Mouse (Mus musculus) brain, embryonic 14.5 days (tissue): ENCODE measurements around the gene Trim71. TPM values are rescaled to one million over a fixed set of nuclear protein-coding genes. Genes with fewer than 3 reads are reported as not detected.
A peak's percentile ranks its signal among the peaks of the same experiment; 100 is the strongest.
"Not testable (repeated sequence)": the region's sequence is repeated elsewhere in the genome, so short reads cannot be mapped to it uniquely, and the experiment has no call there.

ENCODE experiments used
- DNase-seq: peaks from one replicate; pipeline ENCODE4 v3.0.0-alpha.2; 2011; ENCODE audit warnings: low read depth
- CTCF ChIP-seq: fragments of 200-500 bp; IDR thresholded peaks from 2 replicates; pipeline ENCODE4 v1.5.1; 2012; ENCODE audit warnings: inconsistent platforms, mild to moderate bottlenecking, moderate library complexity, borderline replicate concordance; ENCODE audit not compliant: insufficient read depth, insufficient read length; ENCODE audit errors: extremely low read depth
- POLR2A ChIP-seq: fragments of 200-500 bp; IDR thresholded peaks from 2 replicates; pipeline ENCODE4 v1.6.1; 2012; ENCODE audit warnings: mild to moderate bottlenecking, inconsistent platforms, borderline replicate concordance; ENCODE audit not compliant: poor library complexity, insufficient read depth, insufficient read length, severe bottlenecking; ENCODE audit errors: extremely low read depth
- polyA plus RNA-seq: library from polyadenylated mRNA; depleted of rRNA; stranded (reverse); fragments of >200 nt; gene quantifications from 2 replicates; pipeline ENCODE4 v1.2.3, GENCODE M21; 2012

Trim71 gene
- polyA plus RNA-seq, 1 experiment, result 0.31 TPM

DNA sequence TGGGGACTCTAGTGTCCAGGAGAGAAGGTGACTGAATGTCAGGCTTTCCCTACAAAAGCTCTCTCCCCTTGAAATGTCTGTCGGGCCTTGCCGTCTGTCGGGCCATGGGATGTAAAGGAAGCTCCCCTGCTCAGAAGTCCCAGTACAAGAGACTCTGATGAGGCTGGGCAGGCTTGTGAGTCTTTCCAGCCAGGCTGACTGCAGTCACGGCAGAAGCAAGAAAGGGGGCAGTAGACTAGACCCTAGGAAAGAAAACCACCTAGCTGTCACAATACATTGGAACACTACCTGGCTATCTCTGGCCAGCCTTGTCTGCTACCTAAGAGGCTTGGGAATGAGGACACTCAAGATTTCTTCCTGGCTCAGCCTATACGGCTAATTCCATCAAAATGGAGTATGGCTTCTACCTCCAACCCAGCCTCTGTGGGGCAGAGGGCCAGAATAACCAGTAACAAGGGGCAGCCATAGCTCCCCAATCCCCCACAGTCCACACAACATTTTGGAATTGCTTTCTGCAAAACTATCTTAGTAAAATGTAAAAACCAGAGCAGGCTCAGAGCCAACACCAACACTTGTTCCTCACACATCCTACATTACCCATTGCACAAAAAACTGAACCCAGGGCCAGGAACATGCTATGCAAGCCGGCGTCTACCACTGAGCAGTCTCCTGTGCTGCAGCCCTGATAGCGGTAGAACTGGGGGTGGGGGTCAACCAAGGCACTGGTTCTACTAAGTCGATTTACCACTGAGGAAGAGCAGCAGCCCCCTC, 29.2 kb downstream of the Trim71 start:
- TF ChIP-seq POLR2A, result no peak
- TF ChIP-seq CTCF, result no peak
- no peak for DNase-seq

GRCm38 (mm10) chr9:114533848-114534247, 30.3 kb downstream of the Trim71 start:
- TF ChIP-seq POLR2A, result no peak
- TF ChIP-seq CTCF, result no peak
- DNase-seq, result no peak

- no peak for DNase-seq
- no peak for TF ChIP-seq CTCF
Observed at GRCm38 (mm10) chr9:114531276-114531675, 32.9 kb downstream of the Trim71 start.

DNA sequence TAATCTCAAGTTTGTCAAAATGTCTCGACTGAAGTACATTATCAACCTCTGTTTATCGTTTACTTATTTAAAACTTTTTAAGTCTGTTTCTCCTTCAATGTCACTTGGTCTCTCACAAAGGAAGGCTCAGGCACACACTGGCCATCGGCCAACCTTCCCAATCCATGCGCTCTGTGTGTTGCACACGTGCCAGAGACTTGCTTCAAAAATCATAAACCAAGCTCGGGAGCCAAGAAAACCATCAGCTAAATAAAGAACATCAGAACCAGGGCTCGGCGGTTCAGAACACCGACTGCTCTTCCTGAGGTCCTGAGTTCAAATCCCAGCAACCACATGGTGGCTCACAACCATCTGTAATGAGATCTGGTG, 35.5 kb downstream of the Trim71 start:
- DNase-seq, result peak; percentile 52

GRCm38 (mm10) chr9:114527992-114528679, 36.0 kb downstream of the Trim71 start:
- DNase-seq, result peak; percentile 57
- TF ChIP-seq CTCF (no peak), POLR2A (no peak)

More for the DNA sequence above, 35.5 kb downstream of the Trim71 start:
- TF ChIP-seq POLR2A, result no peak
- no peak for TF ChIP-seq CTCF

GRCm38 (mm10) chr9:114527085-114527484, 37.1 kb downstream of the Trim71 start:
- DNase-seq, result peak; percentile 70
- no peak for TF ChIP-seq CTCF
- no peak for TF ChIP-seq POLR2A

DNA sequence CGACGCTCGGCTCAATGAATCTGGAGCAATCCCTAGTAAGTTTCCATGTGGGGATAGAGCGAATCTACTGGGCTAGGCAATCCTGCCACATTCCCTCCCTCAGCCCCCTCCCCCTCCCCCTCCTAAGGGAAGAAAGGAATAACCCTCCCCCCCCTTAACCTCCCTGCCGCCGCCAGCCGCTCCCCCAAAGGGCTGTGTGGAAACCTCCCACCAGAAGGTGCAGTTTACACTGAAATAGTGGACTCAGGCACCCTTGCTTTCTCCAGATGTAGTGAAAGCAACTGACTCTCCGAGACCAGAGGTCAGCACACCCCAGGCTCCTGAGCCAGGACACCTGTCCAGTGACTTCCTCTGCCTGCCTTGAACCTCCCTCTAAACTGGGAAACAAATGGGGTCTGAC, 37.6 kb downstream of the Trim71 start:
- no peak for DNase-seq
- TF ChIP-seq CTCF (no peak), POLR2A (no peak)

DNA sequence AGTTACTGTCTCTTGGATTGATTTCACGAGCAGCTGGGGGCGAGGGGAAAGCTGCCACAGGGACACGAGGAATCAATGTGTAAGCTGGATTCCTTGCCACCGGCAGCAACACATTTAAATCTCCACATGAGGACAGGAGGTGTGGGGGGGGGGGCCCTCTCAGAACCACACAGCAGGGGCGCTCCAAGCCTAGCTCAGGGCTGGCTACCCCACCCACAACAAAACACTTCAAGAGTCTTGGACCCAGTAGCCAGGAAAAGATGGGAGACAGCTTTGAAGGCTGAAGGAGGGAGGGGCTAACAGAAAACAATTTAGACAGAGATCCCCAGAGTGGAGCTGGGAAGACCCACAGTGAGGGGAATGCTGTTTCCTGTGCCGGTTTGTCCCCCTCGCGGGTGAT, 38.3 kb downstream of the Trim71 start:
- no peak for DNase-seq
- TF ChIP-seq CTCF (no peak), POLR2A (no peak)

DNA sequence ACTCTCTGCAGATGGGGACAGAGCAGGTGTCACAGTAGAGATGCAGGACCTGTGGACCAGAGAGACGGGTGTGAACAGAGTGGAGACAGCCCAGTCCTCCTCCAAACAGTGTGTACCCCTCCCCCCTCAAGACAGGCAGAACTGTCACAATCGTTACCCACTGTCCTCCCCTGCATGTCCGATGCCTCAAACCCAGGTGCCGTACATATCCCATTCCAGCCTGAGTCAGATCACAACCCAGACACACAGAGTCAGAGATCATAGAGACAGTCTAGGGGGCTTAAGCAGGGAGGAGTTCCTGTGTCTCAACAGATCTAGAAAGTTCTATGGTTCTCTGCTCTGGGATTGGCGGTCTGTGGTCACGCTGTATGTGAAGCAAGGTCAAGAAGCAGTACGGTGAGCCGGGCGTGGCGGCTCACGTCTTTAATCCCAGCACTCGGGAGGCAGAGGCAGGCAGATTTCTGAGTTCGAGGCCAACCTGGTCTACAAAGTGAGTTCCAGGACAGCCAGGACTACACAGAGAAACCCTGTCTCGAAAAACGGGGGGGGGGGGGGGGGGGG, 39.0 kb downstream of the Trim71 start:
- DNase-seq, result no peak

GRCm38 (mm10) chr9:114522501-114522900, 41.7 kb downstream of the Trim71 start:
- no peak for TF ChIP-seq CTCF
- no peak for DNase-seq

More for the DNA sequence above, 39.0 kb downstream of the Trim71 start:
- TF ChIP-seq CTCF (no peak), POLR2A (no peak)

GRCm38 (mm10) chr9:114522041-114522440, 42.1 kb downstream of the Trim71 start:
- TF ChIP-seq CTCF (peak; percentile 25; the same call in 1 of the 2 replicates), POLR2A (no peak)
- no peak for DNase-seq

GRCm38 (mm10) chr9:114520529-114520928, 43.6 kb downstream of the Trim71 start:
- DNase-seq, result not testable (repeated sequence)
